Mouse (Mus musculus) leukemia stem cell, adult 10-12 weeks (primary cell): ENCODE measurements around the gene Lrrc19. TPM values are rescaled to one million over a fixed set of nuclear protein-coding genes. Genes with fewer than 3 reads are reported as not detected.

Source experiments
- polyA plus RNA-seq: library from polyadenylated mRNA; stranded (reverse); fragments of >175 nt; gene quantifications from 2 replicates; pipeline ENCODE4 v1.2.3, GENCODE M21; 2012; ENCODE audit warnings: low replicate concordance

Gene Lrrc19
- not detected in 2 replicates for polyA plus RNA-seq

DNA sequence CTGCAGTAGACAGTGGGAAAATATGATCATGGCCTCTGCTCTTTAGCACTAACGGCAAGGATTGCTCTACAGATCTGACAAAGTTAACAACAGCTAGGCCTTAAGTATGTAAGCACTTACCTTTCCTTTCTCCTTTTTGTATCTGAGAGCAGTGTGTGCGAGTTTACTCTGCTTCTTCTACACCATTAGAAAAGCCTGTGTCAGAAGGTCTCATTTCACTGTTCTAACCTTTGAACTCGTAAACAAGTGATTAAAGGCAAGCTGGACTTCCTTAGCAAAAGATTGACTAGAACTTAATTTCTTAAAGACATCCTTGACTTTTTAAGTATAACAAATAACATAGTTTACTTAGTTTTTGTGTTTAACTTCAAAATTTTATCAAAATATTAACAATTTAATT is at the start of gene Lrrc19:
Gene Lrrc19, minus strand, starts transcription at position 225 of the 400 bp plus-strand sequence.

DNA sequence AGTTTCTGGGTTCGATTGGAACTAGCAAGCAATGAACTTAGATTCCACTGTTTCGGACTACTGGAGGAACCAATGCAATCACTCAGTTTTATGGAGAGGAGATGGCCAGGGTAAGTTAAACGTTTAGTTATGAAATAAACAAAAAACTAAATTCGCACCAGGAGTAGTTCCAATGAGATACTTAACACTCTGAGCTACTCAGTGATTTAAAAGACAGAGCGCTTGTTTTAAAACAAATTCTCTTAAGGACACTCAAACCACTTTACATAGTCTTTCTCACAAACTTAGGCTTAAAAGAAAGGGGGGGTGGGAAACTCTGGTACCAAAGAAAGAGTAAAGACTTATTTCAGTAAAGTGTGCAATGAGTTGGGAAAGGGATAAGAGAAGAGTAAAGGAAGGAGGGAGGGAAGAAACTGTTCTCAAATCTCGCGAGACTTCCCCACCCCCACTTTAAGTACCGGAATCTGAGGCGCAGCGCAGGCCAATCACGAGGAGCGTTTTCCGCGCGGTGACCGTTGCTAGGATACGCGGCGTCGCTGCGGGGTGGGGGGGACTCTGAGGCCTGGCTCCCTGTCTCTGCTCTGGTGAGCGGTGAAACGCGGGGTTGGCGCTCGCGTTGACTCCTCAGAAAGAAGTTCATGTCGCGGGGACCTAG is 35.8 kb downstream of the Lrrc19 start, which contains the start of gene Ift74:
Gene Ift74, plus strand, starts transcription at position 520 of the 655 bp plus-strand sequence.

DNA sequence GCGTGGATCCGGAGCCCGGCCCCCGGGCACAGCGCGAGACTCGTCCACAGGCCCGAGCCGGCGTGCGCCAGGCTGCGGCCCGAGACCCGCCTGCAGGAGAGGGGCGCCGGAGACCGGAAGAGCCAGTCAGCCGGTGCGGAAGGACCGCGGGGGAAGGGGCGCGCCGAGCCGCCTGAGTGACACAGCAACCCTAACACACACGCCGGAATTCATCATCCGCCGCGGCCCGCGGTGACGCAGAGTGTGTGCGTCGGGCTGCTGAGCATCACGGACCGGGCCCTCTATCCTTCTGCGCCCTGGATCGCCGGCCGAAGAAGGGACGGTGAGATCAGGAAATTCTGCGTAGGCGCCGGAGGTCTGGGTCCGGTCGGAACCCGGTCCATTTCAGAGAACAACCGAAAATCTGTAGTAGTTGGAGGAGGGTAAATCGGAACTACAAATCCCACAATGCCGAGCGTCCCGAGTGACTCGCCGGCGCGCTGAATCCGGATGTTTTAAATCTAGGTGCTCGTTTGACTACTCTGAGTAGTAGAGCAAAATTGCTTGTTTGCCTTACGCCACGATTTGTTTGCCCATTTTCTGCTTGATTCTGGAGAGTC is 46.8 kb downstream of the Lrrc19 start, which contains the start of gene Plaa:
Gene Plaa, minus strand, starts transcription at position 214 of the 599 bp plus-strand sequence.

Other genes starting within 250 kb of the Lrrc19 start
- gene Gm10306, start 93.6 kb downstream of the Lrrc19 start, polyA plus RNA-seq, result not detected in 2 replicates
- 1.8 and 1.9 TPM in 2 replicates for gene Caap1, start 93.3 kb downstream of the Lrrc19 start, polyA plus RNA-seq
- gene Plaa, start 46.9 kb downstream of the Lrrc19 start, polyA plus RNA-seq, result 132 and 177 TPM in 2 replicates
- gene Ift74, start 35.7 kb downstream of the Lrrc19 start, polyA plus RNA-seq, result 0.10 and 0.43 TPM in 2 replicates
- gene Tek, start 89.1 kb upstream of the Lrrc19 start, polyA plus RNA-seq, result 0.03 TPM in 1 of 2 replicates, not detected in the other